Mouse (Mus musculus) CD4-positive, CD25-positive, alpha-beta regulatory T cell, adult 2 months (primary cell): Measurements from ENCODE around the gene Atp6v1fnb.
A peak's percentile ranks its signal among the peaks of the same experiment; 100 is the strongest.

Experiments
- DNase-seq: peaks from one replicate; pipeline ENCODE4 v3.0.0-alpha.2; 2012; ENCODE audit warnings: low read depth, low spot score

Atp6v1fnb gene

DNA sequence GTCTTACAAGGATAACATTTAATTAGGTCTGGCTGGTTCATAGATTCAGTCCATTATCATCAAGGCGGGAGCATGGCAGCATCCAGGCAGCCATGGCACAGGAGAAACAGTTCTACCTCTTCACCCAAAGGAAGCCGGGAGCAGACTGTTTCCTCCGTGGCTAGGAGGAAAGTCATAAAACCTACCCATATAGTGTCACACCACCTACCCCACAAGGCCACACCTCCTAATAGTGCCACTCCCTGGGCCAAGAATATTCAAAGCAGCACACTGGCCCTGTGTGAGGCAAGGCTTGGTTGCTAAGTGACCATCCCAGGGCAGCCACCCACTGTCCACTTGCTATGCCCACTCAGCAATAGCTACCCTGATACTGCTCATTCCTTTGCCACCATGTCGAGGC lies at the start of gene Atp6v1fnb:
Gene Atp6v1fnb, plus strand, starts transcription at position 301 of the 400 bp plus-strand sequence.
- no peak for DNase-seq

DNA sequence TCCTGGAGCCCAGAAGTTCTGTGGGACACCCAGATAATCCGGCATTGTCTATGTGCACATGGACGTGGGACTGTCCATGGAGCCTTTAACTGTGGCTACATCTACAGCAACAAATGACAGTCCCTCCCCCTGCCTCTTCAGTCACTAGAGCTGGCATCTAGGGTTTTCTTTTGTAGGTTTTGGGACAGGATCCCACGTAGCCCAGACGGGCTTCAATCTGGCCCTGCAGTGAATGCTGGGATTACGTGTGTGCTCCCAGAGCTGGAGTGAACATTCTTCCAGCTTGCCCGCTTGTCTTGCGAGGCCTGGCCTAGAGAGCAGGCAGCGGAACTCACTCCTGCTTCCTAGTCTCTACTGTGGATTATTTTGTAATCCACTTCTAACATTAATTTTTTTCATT lies 46.1 kb upstream of the Atp6v1fnb start:
- DNase-seq: no peak

DNA sequence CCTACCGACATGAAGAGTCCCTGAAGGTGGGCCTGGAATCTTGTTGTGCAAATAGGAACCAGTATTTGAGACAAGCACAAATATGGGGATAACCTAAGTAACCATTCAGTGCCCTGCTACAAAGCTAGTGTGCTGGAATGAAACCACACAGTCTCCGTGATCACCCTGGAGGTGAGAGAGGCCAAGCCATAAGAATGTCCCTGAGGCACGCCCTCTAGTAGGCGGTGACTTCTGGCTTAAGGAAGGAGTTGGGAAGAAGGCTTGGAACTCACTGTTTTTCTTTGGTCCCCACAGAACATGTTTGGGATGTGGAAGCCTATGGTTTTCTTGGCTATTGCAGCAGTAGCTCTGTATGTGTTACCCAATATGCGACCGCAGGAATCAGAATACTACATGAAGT lies 44.9 kb upstream of the Atp6v1fnb start:
- no peak for DNase-seq

DNA sequence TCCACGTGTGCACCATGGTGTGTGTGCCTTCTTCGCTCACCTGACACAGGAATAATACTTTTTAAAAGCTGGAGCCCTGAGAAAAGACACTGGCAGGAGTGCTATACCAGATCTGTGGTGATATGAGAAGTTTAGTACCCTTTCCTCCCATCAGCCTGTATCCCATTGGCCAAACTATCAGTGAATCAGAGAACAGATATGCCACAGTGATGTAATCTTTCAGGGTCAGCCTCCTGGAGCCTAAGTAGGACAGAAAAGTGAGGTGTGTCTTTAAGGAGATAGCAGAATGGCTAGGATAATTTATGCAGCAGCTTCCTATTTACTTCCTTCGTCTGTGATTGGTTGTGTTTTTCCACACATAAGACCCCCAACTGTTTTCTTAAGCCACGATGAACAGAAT lies 43.1 kb upstream of the Atp6v1fnb start:
- no peak for DNase-seq

DNA sequence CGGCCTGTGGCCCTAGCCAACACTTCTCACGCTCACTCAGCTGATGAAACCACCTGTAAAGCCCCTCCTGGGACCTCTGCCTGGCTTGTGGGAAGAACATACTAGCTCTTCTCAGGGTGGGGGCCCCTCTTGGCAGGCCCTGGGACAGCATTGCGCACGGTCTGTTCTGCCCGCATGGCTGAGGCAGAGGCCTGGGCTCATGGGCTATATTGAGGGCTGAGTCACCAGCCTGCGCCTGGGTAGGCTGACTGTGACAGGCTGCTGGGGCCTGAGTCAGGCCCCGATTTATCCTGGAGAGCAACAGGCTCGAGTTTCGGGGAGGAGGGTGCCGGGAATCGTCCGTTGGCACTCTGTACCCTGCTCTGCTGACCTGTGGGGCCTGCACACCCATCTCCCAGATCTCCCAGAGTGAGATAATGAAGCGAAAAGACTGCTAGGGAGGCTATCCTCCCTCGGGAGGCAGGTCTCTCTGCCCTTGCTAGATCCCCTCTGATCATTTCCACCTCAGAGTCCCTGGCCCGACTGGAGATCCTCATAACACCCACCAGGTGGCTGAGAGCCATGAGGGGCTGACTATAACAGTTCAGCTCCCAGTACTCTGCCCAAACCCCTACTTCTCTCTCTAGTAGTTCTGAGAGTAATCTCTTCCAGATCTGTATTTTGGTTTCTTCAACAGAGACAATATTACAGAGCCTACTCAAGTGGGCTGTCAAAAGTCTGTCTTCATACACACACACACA lies 40.4 kb upstream of the Atp6v1fnb start:
- DNase-seq: no peak

DNA sequence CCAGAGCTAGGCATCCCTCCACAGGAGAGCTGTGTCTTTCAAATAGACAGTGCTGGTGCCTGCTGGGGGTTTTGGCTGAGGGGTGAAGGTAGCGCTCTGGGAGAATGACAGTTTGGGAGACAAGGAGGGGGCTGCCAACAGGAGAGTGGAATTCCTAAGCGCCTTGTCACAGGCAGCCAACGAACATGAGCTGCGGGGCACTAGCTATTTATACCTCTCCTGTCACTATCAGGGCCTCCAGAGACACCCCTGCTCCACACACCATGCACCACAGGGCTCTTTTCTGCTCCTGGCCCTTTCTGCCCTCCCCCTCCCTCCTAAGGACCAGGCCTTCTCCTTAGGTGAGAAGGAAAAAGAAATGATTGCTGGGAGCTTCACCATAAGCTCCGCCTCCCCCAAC lies 39.8 kb upstream of the Atp6v1fnb start:
- no peak for DNase-seq

DNA sequence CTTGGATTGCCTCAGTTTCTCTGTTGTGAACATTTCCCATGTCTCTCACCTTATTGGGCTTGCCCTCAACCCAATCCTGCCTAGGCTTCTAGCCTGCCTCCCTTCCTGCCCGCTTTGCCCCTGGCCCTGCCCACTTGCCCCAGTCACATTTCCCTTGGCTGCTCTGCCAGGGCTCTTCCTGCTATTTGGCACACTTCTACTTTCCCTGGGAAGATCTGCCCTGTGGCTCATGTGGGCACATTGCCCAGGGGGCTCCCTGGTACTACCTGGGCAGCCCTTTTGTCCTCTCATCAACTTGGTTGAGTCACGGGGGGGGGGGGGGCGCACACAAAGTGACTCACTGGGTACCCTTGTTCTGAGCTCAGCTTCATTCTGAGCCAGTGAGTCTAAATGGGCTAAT lies 39.1 kb upstream of the Atp6v1fnb start:
- DNase-seq: no peak

DNA sequence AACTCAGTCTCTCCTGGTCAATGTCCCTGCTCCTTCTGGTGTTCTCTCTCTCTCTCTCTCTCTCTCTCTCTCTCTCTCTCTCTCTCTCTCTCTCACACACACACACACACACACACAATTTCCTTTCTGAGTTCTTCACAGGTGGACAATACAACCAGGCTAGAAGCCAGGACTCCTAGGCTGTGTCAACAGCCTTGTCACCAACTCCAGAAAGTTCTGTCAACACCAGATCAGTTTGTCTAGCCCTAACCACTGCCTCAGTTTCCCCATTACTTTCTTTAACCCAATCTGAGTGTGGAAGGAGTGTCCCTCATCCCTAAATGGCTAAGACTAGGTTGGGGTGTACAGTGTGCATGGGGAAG lies 38.6 kb upstream of the Atp6v1fnb start:
- DNase-seq: no peak

DNA sequence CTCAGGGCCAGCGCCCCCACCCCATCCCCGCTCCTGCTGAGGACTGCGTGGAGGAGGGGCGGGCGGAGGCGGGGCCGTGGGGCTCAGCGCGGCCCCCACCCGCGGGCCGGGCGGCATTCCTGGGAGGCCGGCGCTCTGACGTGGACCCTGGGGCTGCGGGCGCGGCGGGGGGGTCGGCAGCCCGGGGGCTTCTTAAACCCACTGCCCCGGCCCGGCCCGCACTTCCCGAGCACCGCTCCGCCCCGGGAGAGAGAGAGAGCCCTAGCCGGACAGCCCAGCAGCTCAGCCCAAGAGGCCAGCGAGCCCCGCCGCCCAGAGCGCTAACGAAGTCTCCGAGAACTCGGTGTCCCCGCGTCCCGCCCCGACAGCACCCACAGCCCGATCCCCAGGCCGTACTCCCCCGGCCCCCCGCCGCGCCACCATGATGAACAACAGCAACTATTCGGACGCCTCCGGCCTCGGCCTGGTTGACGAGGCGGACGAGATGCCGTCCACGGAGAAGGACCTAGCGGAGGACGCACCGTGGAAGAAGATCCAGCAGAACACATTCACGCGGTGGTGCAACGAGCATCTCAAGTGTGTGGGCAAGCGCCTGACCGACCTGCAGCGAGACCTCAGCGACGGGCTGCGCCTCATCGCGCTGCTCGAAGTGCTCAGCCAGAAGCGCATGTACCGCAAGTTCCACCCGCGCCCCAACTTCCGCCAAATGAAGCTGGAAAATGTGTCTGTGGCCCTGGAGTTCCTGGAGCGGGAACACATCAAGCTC lies 38.0 kb upstream of the Atp6v1fnb start, which contains the start of gene Flnc:
Gene Flnc, plus strand, starts transcription at position 219 of the 766 bp plus-strand sequence.
- DNase-seq: peak; percentile 33

DNA sequence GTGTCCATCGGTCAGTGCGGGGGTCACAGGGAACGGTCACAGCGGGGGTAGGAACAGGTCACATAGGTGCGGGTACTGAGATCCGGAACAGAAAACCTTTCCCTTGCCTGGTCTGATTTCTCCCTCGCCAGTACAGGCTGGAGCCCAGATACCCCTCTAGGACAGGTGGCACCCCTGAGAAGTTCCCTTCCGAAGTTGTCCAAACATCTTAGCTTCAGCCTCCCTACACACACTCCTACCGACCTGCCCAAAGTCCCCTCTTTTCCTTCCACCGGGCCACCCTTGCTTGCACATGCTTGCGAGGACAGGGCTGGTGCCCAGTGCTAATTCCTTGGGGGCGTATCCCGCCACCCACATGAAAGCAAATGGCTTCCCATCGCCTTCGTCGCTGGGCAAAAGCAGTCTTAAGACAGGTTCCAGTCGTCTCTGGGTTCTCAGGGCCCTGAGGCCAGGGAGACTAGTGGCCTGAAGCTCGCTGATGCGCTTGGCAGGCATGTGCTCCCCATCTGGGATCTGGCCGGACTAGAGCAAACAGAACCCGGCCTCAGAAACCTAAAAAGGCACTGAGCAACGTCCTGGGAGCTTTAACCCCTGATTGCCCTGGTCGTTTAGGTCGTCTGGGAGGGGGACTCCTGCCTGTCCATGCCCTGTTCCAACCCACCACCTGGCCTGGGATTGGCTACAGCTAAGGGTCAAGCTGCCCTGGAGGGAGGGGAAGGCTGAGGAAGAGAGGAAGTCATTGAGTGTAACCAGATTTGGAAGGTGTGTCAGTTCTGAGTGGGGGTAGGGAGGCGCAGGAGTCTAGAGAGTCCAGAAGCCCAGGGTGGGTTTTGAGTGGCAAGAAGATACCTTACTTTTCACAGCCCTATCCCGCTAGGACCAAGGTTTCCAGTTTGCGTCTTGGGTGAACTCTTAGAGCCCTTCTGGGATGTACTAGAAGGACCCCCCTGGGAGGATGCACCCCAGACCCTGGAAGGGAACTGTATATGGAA lies 37.1 kb upstream of the Atp6v1fnb start:
- no peak for DNase-seq

DNA sequence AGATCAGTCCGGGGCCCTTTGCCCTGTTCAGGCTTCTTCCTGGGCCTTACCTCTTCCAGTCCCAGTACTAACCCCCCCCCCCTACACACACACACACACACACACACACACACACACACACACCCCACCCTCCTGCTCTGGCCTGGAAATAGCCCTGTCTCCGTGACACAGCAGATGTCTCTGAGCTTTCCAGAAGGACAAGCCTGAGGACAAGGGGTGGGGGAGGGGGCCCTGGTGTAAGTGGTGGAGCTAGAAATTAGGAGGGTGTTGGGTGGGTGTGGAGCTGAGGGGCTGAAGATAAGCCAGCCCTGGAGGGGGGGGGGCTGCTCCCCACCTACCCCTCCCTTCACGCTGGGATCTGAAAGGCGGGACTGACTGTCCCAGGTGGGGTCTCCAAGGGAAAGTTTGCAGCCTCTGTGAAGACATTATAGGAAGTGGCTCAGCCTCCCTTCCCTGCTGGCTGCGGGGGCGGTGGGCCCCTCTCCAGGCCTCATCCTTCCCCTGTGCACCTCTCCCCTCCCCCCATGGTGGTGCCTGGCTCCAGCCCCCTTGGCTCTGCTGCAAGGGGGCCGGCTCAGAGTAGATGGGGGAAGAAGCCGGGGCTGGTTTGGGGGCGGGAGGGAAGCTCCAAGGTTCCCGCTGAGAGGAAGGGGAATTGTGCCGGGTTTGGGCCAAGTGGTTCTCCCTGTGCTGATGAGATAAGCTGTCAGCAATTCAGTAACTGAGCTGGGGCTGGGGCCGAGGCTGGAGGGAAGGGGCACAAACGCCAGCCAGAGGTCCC lies 36.1 kb upstream of the Atp6v1fnb start:
- DNase-seq: no peak

DNA sequence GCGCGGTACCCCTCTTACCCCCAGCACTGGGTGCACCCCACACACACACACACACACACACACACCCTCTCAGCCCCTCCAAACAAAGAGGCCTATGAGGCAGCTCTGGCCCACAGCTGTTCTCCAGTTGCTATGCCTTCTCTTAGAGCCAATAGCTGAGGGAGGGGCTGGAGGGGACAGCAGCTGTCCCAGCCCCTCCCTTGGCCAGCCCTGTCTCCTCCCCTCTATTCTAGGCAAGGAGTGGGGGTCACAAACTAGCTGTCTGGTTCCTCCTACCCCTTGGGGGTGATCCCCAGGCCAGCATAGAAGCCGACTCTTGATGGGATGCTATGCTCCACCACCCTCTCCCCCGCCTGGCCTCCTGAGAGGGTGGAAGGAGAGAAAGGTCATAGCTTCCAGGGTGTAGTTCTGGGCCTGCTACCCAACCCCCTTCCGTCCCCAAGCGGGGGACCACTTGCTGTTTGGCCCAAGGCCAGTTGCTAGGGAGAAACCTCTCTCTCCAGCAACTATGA lies 35.2 kb upstream of the Atp6v1fnb start:
- no peak for DNase-seq

DNA sequence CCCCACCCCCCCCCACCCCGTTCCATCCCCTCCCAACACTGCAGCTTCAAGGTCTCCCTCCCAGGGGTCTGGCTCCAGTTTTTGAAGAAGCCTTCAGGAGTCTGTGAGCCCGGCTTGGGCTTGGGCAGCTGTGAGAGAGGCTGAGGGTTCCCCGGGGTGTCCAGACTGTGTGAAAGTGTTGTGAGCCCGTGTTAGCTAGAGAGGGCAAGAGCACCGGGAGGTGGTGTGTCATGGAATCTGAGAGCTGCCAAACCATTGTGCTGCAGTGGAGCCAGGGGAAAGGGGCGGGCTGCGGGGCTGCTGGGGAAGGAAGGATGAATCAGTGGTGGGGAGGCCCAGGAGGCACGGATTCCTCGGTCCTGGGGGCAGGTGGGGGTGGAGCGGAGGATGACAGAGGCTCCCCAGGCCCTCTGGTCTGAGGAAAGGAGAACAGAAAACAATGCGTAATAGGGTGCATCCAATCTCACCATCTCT lies 34.7 kb upstream of the Atp6v1fnb start:
- no peak for DNase-seq

DNA sequence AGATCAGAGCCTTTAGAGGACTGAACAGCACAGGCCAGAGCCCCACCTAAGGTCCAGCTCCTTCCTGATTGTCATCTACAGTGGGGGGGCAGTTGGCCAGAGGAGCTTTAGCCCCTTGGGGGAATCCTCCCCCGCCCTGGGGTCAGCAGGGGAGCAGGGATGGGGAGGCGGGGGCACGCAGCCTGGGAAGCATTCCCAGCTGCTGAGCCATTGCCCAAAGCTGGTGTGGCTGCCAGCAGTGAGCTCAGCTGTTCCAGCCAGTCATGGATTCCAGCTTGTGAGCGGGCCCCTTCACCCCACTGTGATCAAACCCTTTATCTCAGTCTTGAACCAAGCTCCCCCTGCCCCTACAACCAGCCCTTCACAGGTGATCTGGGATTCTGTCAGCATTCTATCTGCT lies 32.0 kb upstream of the Atp6v1fnb start:
- DNase-seq: no peak

DNA sequence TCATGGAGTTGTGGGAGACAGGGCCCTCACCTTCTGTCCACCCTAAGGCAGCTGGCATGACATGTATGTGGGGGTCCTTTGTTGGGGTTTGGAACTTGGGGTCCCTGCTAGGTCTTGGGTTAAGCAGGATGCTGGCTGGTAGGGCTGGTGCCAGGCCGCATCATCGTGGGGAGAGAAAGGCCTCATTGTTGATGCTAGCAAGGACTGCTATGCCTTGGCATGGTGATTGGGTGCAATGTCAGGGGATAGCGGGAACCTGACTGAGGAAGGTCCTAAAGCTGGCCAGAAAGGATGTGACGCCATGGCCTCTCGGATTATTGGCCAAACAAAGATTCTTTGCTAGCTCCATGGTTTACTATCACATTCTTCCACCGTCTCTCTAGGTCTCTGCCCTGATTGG lies 31.4 kb upstream of the Atp6v1fnb start:
- no peak for DNase-seq

DNA sequence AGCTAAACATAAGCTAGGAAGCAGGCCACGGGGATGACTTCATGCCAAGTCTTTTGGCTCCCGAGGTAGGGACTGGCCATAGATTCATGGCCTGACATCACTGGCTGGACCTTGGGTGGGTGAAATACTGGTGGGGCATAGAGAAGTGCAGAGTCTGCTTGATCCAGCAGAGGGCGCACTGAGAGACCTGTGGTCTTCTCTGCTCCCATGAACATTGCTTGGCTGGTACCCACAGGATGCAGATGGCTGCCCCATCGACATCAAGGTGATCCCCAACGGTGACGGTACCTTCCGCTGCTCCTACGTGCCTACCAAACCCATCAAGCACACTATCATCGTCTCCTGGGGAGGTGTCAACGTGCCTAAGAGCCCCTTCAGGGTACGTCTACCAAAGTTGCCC lies 26.5 kb upstream of the Atp6v1fnb start:
- DNase-seq: peak; percentile 67

DNA sequence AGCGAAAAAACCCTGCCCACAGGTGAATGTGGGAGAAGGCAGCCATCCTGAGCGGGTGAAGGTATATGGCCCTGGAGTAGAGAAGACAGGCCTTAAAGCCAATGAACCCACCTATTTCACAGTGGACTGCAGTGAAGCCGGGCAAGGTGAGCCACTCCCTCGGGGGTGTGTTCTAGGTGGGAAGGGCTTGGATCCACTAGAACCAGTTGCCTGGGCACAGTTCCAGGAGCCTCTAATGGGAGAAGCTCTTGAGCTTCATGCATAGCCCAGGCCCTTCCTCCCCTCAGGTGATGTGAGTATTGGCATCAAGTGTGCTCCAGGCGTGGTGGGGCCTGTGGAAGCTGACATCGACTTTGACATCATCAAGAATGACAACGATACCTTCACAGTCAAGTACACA lies 25.9 kb upstream of the Atp6v1fnb start:
- no peak for DNase-seq

DNA sequence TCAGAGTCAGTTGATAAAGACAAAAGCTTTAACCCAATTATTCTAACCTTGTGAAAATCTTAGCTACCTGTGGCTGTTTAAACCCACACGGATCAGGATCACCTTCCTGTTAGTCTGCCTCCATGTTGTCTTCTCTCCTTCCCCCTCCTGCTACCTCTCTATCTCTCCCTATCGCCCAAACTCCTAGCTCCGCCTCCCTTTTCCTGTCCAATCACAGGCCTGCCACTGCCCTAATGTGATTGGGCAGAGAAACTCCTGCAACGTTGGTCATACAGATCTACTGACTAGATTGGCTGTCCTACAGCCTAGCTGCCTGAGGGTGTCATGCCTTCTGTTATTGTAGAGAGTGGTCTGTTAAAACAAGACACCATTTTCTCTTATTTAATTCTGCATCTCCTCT lies 21.4 kb upstream of the Atp6v1fnb start:
- DNase-seq: no peak

DNA sequence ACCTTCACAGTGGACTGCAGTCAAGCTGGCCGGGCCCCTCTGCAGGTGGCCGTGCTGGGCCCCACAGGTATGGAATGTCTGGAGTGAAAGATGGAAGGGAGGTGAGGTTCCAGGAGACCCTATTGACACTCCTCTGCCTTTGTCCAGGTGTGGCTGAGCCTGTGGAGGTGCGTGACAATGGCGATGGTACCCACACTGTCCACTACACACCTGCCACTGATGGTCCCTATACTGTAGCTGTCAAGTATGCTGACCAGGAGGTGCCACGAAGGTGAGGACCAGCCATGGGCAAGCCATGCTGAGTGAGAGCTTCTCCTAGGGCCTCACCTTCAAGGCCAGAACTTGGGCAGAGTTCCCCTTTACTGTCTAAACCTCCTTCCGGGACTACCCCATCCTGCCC lies 20.6 kb upstream of the Atp6v1fnb start:
- DNase-seq: no peak

DNA sequence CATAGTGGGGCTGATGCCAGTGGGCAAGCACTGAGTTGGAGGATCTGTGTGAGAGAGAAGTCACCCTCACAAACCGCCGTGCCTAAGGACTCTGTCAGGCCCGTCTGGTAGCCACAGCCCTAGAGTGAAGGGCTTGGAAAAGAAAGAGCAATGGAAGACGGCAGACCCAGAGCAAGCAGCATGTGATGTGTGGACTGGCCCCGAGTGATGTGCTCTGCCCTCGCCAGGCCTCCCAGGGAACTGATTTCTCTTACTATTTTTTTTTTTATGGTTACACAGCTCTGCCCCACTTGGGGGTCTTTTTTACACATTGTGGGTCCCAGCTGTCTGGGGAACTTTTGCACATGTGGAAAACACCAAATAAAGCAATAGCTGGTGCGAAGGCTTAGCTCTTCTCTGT lies 9.7 kb upstream of the Atp6v1fnb start:
- no peak for DNase-seq

DNA sequence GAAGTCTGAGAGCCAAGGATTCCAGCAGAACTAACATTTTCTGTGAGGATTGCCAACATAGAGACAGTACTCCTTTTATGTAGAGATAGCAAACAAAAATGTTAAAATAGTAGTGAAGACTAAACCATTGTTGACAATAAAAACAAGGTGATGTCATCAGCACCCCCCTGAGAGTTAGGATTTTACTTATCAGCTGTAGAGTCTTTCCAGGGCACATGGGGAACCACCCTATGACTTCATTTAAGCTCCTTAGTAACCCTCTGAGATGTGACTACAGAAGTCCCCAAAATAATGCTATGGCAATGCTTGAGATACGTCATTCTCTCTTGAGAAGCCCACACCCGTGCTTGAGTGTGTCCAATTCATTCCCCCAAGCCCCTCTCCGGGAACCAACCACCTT lies 7.8 kb upstream of the Atp6v1fnb start:
- DNase-seq: no peak
